Mouse (Mus musculus): ENCODE measurements around the gene Tcirg1.

DNA sequence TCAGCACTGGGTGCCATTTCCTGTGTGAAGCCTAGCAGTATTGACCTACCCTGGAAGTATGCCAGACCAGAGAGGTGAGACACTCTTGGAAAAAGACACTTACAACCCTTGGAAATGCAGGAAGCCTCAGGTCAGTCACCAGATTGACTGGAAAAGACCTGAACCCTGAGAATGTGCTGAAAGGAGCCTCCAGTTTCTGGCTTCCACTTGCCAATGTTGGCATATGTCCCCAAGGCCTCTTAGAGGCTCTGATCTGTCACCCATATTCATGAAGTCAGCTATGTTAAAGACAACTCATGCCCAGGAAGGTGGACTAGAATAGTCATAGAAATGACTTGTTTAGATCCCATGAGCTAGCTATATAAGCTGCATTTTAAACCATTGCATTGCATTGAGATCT lies 35.5 kb downstream of the Tcirg1 start:
- TF ChIP-seq CTCF (IDR thresholded peaks at IDR 0.05; ENCODE audit: low read depth), result no peak
- TF ChIP-seq EP300 (IDR thresholded peaks at IDR 0.05; ENCODE audit: low read depth), result no peak
